Mouse (Mus musculus) urinary bladder, postnatal 10 days (tissue): ENCODE results near the gene Lyzl4.
"Not testable (repeated sequence)": the region's sequence is repeated elsewhere in the genome, so short reads cannot be mapped to it uniquely, and the experiment has no call there.

Experiments used
- DNase-seq: peaks from one replicate; pipeline ENCODE4 v3.0.0; 2022; ENCODE audit warnings: low spot score

The Lyzl4 gene

DNA sequence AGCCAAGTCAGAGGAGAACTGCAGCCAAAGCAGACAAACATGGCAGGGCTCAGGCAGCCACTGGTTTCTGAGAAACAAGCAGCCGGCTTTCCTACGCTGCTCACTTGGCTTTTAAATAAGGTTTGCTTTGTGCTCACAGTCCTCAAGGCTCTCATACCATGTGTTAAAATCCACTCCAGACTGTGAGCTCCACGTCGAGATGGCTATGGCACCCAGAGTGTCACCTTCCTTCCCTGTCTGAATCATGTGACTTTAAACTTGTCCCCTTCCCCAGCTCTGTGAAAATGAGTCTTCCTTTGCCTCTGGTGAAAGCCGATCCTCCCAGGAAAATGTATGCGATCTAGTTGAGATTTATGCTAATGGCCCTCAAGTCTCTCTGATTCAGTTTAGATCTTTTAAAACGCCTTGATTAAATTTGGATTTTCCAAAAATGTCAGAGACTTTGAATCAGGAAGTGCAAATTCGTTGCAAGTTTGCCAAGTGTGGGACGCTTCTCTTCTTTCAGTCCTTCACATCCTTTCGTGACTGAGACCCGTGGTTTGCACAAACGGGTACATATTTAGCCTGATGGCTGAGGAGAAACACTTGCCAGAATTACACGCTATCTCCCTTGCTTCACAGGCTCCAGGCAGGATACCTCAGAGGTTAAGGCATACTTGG is 41.6 kb downstream of the Lyzl4 start:
- DNase-seq = no peak

DNA sequence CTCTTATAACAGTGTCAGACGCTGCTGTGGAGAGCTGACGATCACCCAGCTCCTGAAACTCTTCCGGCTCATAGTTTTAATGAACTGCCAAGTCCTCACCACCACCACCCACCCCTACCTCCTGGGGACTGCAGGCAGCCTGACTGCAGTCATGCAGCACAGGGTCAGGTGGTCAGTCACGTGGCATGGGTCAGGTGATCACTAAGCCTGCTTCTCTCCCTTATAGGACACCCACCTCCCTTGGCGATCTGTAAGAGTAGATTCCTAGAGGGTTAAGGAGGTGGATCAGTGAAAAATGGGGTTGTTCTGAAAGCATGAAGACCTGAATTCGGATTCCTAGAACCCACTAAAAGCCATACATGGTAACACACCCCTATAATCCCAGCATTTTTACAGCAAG is 42.3 kb downstream of the Lyzl4 start:
- no peak for DNase-seq

DNA sequence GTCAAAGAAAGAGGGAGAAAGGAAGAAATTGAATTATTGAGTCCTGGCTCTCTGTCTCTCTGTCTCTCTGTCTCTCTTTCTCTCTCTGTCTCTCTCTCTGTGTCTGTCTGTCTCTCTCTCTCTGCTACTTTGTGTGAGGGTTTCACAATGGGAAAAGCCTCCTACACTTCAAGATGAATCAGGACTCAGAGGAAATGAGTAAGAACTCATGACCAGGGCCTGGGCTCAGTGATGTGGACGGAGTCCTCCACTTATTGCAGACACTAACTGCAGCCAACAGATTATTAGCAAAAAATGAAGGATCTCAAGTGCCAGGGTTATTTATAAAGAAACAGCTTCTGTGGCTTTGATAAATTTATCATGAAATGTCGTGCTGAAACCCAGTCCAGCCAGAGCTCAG is 43.8 kb downstream of the Lyzl4 start:
- no peak for DNase-seq

DNA sequence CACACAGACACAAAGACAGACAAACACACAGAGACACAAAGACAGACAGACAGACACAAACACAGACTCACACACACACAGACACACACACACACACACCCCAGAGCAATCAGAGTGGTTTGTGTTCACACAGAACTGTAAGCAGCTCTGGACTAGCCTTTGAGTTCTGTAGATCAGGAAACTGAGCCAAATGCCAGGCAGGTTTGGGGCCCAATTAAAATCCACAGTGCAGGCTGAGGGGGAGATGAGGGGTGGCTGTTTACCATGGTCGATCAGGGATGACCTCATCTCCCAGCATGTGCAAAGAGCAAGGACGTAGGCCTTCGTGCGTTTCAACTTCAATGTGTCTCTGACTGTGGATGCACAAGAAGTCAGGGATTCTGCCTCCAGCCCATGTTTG is 47.1 kb downstream of the Lyzl4 start:
- no peak for DNase-seq

DNA sequence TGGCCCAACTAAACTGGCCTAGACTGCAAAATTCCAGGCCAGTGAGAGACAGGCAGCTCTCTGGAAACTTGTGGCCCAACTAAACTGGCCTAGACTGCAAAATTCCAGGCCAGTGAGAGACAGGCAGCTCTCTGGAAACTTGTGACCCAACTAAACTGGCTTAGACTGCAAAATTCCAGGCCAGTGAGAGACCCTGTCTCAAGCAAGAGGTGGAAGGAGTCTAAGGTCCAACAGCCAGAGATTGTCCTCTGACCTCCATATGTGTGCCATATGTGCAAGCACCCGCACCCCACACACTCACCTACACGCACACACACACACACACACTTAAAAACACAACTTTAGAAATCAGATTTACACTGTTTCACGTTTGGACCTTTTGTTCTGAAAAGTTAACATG is 48.1 kb downstream of the Lyzl4 start:
- not testable (repeated sequence) for DNase-seq

DNA sequence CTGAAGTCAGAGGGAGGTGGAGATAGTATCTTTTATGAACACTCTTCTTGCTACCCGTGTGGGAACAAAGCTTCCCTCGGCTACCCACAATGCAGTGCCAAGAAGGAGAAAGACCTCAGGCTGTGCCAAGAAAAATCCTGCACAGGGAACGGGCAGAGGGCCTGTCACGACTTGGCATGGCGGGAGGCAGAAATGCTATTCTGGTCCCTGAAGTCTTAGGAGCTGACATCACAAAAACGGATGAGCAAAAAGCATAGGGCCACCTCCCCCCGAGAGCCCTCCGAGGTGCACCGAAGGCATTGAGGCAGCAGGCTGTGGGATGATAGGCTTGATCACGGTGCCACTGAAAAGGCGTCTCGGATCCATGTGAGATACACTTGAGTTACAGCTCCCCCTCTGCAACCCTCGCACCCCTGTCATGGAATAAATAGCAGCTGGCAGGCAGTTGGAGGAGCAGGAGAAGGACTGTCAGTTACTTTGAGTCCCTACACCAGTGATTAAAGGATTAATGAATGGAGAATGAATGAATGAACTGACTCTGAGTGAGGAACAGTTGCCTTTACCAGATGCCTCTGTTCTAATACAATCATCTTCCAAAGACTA is 48.8 kb downstream of the Lyzl4 start:
- no peak for DNase-seq

DNA sequence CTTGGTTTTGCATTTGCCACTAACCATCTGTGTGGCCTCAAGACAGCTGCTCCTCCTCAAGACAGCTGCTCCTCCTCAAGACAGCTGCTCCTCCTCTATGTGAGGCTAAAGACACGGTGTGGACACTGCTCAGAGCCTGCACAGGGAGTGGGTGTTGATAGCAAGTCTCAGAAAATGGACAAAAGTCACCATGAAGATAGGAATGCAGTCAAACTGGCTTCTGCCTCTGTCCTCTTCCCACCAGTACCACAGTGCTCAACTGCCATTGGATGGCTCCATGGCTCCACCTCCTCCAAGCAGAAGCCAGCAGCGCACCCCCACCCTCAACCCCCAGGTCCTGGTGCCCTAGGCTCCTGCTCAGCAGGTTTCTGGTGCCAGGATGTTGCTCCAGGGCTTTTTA is 52.4 kb downstream of the Lyzl4 start:
- no peak for DNase-seq

DNA sequence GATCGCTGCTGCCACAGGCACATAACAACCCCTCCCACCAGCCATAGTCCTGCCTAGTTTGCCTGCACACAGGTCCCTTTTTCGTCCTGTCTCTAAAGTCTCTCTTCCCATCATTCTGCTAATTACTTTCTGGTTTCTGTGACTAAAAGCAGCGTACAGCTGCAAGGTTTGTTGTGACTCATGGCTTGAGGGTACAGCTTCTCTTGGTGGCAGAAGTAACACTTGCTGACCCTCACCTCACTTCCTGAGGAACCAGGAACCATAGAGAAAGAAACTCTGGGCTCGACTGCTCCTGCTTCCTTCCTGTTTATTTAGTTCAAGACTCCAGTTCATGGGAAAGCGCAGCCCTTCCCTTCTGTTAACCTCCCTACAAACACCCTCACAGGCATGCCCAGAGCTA is 67.5 kb downstream of the Lyzl4 start:
- DNase-seq = no peak

DNA sequence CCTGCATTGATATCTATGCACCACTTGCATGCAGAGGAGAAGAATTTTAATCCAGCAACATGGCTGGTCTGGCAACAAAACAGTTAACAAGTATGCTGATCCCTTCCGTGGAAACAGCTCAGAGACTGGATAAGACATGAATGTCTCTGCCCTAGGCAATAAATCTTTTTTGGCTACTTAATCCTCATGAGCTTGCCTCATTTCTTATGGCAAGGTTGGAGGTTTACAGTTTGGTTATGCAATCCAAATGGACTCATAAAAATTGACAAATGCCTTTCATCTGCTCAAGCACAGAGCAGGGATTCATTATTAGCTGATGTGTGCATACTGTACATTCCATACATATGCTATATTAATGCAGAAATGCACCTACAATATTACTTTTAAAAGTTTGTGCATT is 73.4 kb downstream of the Lyzl4 start:
- no peak for DNase-seq

DNA sequence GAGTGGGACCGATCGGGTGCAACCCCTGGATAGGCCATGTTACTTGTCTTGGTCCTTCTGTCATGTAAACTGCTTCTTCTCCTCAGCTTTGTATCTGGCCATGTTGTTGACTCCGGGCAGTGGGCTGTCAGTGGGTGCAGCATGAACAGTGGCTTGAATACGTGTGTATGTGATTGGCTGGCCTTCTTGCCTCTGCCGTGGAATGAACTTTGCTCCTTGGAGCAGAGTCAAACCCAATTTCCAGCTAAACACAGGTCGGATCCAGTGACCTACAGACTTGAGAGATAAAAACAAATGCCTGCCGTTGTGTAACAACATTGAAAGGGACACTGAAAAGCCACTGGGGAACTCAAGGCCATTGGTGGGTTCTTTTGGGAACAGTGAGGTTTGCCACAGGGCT is 75.5 kb downstream of the Lyzl4 start:
- DNase-seq = no peak

DNA sequence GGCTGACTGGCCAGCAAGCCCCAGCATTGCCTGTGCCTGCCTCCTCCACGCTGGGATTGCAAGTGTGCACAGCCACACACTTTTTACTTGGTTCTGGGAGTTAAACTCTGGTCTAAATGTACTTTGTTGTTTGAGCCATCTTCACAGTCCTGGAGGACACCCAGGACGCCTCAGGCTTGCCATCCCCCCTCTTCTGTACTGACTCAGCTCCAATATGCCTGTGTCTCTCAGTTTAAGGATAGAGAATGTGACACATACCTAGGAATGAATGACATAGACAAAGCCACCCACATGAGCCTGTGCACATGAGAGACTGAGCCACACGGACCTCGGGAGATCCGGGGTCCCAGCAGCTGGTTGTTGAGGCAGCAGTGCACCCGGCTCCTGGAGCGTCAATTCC is 78.6 kb downstream of the Lyzl4 start:
- DNase-seq = no peak

DNA sequence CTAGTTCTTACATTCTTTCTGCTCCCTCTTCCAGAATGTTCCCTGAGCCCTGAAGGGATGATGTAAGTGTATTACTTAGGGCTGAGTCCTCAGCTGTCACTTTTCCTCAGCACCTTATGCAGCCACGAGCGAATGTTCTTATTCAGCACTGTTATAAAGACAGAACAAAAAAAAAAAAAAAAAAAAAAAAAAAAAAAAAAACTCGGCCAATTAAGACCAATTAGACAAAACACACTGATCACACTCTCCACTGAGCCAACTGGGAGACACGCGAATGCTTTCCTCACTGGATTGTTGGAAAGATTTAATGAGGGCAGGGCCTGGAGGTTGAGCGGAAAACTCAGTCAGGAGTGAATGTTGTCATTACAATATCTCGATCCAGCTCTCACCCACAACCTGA is 81.4 kb downstream of the Lyzl4 start:
- no peak for DNase-seq

DNA sequence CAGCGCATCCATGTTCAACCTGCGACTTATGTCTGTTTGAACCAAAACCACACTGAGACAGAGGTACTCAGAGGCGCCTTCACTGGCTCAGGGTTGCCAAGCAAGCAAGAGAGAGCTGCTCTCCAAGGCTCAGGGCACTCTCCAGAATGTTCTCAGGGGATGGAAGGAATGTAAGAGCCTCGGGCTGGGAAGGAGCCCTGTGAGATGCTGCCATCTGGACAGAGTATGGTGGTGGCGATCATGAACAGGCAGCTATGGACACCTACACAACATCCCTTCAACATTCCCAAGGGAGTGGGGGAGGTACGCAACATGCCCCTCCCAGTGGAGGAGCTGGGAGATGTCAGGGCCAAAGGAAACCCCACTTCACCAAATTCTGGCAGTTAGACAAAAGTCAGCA is 83.7 kb downstream of the Lyzl4 start:
- DNase-seq = no peak

DNA sequence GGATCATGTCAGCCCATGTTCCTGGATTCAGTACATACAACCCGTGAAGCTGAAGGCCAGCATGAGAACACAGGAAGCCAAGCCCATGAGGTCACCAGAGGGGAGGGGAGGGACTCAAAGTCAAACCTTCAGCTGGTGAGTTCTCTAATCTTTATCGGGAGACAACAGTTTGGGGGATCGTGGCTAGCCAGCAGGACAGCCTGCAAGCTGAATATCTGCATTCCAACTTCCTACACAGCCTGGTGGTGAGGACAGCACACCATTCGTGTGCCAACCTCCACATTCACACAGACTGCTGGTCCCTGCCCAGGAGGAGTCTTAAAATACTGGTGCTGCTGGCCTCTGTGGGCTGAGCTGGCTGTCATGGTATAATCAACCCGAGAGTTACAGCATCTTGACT is 85.0 kb downstream of the Lyzl4 start:
- no peak for DNase-seq

DNA sequence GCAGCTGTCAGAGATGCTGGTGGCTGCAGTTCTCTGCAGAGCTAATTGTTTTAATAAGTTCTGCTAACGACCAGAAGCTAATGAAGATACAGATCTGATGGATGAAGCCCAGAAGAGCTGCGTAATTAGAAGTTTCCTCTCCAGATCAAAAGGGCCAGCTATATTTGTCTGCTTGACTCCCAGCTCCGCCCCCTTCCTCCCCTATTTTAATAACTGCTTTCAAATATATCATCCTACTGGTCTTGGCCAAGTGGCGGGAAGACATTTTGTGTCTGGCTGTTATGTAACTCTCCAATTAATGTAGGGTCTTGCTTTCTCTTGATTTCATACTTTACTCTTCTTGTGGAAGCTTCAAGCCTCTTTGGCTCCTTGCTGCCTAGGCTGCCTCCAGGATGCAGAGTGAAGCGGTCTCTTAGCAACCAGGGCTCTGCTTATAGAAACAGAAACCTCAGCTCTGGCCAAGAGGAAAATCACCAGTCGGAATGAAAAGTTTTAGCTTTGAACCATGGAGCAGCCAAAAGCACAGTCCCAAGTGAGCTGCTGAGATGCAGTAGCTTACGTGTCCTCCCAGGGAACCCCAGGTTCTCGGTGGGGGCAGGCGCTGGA is 86.4 kb downstream of the Lyzl4 start:
- DNase-seq = no peak

DNA sequence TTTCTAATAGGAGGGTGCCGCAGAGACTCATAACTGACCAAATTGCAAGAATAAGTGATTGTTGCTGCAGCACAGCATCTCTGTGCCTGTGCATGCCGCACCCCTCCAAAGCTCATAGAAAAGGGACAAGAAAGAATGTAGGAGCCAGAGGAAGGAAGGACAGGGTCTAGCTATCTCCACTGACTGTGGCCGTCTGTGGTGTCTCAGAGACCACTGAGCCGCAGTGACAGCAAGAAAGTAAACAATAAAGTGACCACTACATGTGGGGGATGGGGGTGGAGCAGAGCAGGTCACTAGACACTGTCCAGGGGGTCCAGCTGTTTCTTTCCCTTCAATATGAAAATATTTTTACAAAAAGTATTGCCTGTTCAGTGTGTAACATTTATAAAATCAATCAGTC is 88.3 kb downstream of the Lyzl4 start:
- DNase-seq = no peak

DNA sequence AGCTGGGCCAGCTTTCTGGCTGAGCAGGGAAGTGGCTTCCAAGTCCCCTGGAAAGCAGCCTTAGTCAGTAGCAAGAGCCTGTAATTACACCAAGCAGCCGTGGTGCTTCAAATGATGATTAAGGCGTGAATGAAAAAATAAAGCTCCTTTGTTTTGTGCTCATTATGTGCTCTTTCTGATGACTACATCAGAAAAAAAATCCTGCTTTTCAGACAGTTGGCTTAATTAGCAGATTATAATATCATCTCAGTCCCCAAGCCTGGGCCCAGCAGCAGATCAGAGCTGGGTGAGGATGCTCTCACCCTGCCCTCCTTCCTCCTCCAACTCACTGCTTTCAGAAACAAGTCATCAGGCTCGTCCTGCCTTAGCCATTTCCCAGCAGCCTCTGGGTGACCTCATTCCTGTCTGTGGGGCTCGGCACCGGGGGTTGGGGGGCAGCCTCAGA is 91.5 kb downstream of the Lyzl4 start:
- DNase-seq = no peak

DNA sequence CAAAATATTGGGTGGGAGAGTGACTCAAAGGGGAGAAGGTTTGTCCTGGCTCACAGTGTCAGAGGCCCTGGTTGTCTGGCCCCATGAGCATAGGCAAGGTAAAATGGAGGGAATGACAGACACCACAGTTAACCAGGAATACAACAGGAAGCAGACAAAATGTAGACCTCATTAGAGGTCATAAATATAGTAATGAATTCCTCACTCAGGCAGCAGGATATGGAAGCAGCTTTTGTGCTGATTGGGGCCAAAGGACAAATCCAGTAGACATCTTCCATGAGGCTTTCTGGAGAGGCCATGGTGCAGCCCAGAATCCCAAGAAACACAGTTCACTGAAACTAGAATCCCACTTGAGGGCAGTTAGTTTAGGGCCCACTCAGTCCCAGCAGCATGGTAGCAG is 92.5 kb downstream of the Lyzl4 start:
- DNase-seq = no peak

DNA sequence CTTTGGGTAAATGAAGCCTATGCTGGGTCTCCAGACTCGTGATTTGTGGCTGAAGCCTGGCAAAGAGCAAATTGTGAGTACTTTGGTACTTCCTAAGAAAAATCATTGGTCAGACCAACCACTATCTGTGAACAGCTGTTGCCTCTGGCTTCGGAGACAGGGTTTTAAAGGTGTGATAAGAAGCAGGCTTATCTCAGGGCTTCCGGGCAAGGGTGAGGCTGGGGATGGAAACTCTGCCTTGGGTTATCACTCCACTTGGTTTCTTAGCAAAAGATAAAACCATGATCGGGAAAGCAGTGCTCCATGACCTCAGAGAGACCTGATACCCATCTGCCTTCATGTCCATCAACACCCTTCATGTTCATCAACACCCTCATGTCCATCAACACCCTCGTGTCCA is 92.9 kb downstream of the Lyzl4 start:
- DNase-seq = no peak

DNA sequence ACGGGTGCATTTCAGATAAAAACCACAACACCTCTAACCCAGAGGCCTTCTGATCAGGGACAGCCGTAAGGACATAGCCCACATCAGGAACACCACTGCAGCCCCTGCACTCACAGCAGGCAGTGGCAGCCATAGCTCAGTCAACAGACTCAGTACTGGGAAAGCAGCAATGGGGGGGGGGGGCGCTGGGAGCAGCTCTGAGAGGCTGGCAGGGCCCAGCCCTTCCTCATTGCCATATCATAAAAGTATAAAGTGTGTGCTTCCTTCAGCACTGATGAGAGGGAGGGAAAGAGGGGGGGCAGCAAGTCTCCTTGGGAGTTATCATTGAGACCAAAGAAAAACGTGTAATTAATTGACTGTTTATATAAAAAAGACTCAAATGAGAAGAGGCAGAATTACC is 94.5 kb downstream of the Lyzl4 start:
- no peak for DNase-seq

DNA sequence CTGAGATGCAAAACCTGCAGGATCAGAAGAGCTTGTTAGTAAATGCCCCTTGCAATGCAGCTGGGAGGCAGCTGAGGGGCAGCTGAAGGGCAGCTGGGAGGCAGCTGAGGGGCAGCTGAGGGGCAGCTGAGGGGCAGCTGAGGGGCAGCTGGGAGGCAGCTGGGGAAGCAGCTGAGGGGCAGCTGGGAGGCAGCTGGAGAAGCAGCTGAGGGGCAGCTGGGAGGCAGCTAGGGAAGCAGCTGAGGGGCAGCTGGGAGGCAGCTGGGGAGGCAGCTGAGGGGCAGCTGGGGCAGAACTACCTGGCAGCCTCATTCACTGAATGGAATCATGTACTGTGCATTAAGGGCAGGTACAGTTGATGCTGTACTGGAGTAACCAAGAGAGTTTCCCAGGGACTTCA is 100.4 kb downstream of the Lyzl4 start:
- no peak for DNase-seq

DNA sequence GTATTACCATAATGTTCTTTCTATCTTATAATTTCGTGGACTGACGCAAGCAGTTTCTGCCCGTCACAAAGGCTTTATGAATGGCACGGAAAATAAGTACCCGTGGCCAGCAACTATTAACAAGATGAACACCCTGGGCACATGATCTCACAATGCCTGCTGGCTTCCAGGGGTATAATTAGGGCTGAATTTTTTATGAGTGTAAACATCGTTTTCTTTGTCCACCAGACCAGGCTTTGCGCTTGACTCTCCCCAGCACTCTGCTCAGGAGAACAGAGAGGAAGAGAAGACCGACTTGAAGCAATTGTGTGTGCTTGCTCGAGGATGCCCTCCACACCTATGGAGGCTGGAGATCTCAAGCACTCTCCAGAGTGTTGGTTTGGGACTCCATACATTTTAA is 109.3 kb downstream of the Lyzl4 start:
- DNase-seq = no peak

DNA sequence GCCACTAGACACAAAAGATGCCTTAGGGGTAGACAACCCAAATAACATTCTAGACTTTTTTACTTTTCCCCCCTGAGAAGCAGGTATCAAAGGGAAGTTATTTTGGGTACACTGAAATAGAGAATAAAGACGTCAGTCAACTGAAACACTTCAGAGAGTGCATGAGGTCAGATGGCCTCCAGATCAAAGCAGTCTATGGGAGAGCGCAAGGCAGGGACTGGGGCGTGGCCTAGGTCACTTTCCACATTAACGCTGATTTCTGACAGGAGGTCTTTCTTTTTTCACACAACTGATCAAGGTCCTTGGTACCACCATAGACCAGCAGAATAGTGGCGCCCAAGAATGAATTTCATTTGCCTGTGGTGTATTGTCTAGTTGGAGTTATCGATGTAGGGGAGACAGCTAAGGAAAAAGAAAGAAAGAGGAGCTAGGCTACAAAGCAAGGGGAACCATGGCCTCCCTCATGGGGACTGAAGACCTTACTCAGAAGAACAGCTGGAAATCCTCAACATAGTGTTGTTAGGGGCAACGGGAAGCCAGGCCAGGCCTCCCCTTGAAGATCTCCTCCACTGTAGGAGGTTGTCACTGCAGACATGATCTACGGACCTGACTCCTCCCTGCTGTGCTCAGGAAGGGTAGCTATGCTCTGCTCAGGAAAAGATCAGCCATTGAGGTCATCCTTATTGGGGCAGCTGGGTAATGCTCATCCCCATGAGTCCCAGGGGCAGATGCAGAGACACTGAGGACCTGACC is 113.1 kb downstream of the Lyzl4 start:
- DNase-seq = no peak
